16 mouse cellular contexts compared by ENCODE assay signal in genomic region chr1:193351583-193351982, GRCm38 (mm10). TPM values are rescaled to one million over a fixed set of nuclear protein-coding genes. Genes with fewer than 3 reads are reported as not detected.
DNase-seq lines count a peak whose midpoint lies in the region; ATAC-seq and TF ChIP-seq lines count a peak whose summit lies in the region.
"Had no signal": no experiment of that assay in that cellular context is flagged by ENCODE, and none has a peak within 500 bp of the region (broad histone marks: within the 10 kb centered on the region; RNA-seq: fewer than 3 reads in every experiment).

No protein-coding gene starts in this region.

- no peaks in the 10 kb centered on the region for H3K9me3 ChIP-seq in hindbrain, postnatal 0 days (ENCODE audit: low read length)
- no peaks in the 10 kb centered on the region for H3K9me3 ChIP-seq in hindbrain, embryonic 13.5 days
- H3K9me3 ChIP-seq: embryonic facial prominence, embryonic 15.5 days; forebrain, embryonic 15.5 days; limb, embryonic 10.5 days had no signal

- H3K36me3 ChIP-seq in hindbrain, postnatal 0 days (ENCODE audit: insufficient read depth, low read length), result peaks cover 28% of the 10 kb centered on the region
- H3K36me3 ChIP-seq in hindbrain, embryonic 13.5 days, result peaks cover 90% of the 10 kb centered on the region

- peak; percentile 32 to 45 for DNase-seq in adrenal gland, adult (ENCODE audit: inconsistent age in 2 of 2, low spot score in 1 of 2)
- DNase-seq in adrenal gland, adult 8-10 months, result no peak
- peak; percentile 32 for DNase-seq in hindbrain, postnatal 0 days (ENCODE audit: low spot score)
- peak; percentile 39 for DNase-seq in adrenal gland, postnatal 10 days
- peak; percentile 69 to 74 for DNase-seq in kidney, postnatal 25 days
- DNase-seq in ovary, adult 18-20 months (ENCODE audit: low spot score), result no peak
- DNase-seq in urinary bladder, adult 18-20 months (ENCODE audit: low spot score in 2 of 2), result no peak
- DNase-seq: heart, adult 2 months; heart, postnatal 36 days; thymus, adult 2 months had no signal

- no peak overlapping the region for H3K9ac ChIP-seq in hindbrain, postnatal 0 days (replicated peaks; ENCODE audit: low read length)
- no peak overlapping the region for H3K9ac ChIP-seq in hindbrain, embryonic 13.5 days
- H3K9ac ChIP-seq: embryonic facial prominence, embryonic 15.5 days; forebrain, embryonic 15.5 days had no signal

- H3K4me3 ChIP-seq in hindbrain, postnatal 0 days (ENCODE audit: low read length), result no peak overlapping the region
- H3K4me3 ChIP-seq in hindbrain, embryonic 13.5 days, result no peak overlapping the region
- H3K4me3 ChIP-seq: embryonic facial prominence, embryonic 15.5 days; forebrain, embryonic 15.5 days; heart, adult 2 months; limb, embryonic 10.5 days had no signal

- no peak overlapping the region for H3K27ac ChIP-seq in hindbrain, postnatal 0 days
- H3K27ac ChIP-seq in hindbrain, embryonic 13.5 days, result no peak overlapping the region
- H3K27ac ChIP-seq: embryonic facial prominence, embryonic 15.5 days; forebrain, embryonic 15.5 days; heart, adult 2 months; limb, embryonic 10.5 days had no signal

- 77% methylated on average over 3 of the region's 3 CpGs for WGBS in hindbrain, postnatal 0 days
- WGBS in hindbrain, embryonic 13.5 days, result 79% methylated on average over 3 of the region's 3 CpGs

- no peak for ATAC-seq in hindbrain, postnatal 0 days
- ATAC-seq in hindbrain, embryonic 13.5 days (ENCODE audit: low FRiP score), result no peak
- ATAC-seq: forebrain, embryonic 15.5 days; intestine, embryonic 16.5 days had no signal

- H3K4me1 ChIP-seq in hindbrain, postnatal 0 days (ENCODE audit: insufficient read depth, low read length), result no peaks in the 10 kb centered on the region
- no peaks in the 10 kb centered on the region for H3K4me1 ChIP-seq in hindbrain, embryonic 13.5 days (replicated peaks)
- H3K4me1 ChIP-seq: embryonic facial prominence, embryonic 15.5 days; forebrain, embryonic 15.5 days; limb, embryonic 10.5 days had no signal

- no peak overlapping the region for H3K4me2 ChIP-seq in hindbrain, postnatal 0 days (ENCODE audit: low read depth, low read length)
- H3K4me2 ChIP-seq in hindbrain, embryonic 13.5 days, result no peak overlapping the region
- H3K4me2 ChIP-seq: embryonic facial prominence, embryonic 15.5 days; forebrain, embryonic 15.5 days had no signal

- H3K27me3 ChIP-seq in hindbrain, postnatal 0 days (ENCODE audit: insufficient read depth, low read length), result no peaks in the 10 kb centered on the region
- H3K27me3 ChIP-seq in hindbrain, embryonic 13.5 days, result no peaks in the 10 kb centered on the region
- H3K27me3 ChIP-seq: embryonic facial prominence, embryonic 15.5 days; forebrain, embryonic 15.5 days had no signal

- no peak for TF ChIP-seq CTCF in hindbrain, postnatal 0 days (IDR thresholded peaks at IDR 0.05; ENCODE audit: low read depth)

RNA-seq across cellular contexts. Expression of gene Camk1g, which starts 18.5 kb away (rescaled TPM):
- total RNA-seq in adrenal gland, adult 8-10 months (2022), result under 1 TPM in 3 of 4 experiments, not detected in 1; 0.12 to 0.49 (median 0.35) TPM
- total RNA-seq in hindbrain, postnatal 0 days (2014; rRNA removed), result 32.9 and 34.6 TPM in 2 replicates
- 30.9 and 35.1 TPM in 2 replicates for polyA plus RNA-seq in hindbrain, postnatal 0 days (2015; fragmentation: Nextera tagmentation; extraction: Ambion mirVana)
- polyA plus RNA-seq in hindbrain, embryonic 13.5 days (2015; fragmentation: Nextera tagmentation; extraction: Ambion mirVana), result 31.7 and 35.5 TPM in 2 replicates
- total RNA-seq in adrenal gland, postnatal 10 days (2021), result 1 to 10 TPM in 1 of 2 experiments, under 1 TPM in 1; 0.69 to 1.0 TPM
- total RNA-seq: megakaryocyte, adult 5-6 weeks had no signal

Comparison
In these comparisons a context has a peak if more than half of its experiments do, and no peak if none do; other contexts are left out.
1. DNase-seq: peak in adrenal gland, adult (2 of 2), hindbrain, postnatal 0 days (single experiment), adrenal gland, postnatal 10 days (single experiment) and kidney, postnatal 25 days (2 of 2); none in adrenal gland, adult 8-10 months (single experiment), ovary, adult 18-20 months (single experiment) and urinary bladder, adult 18-20 months (0 of 2).
2. RNA of gene Camk1g, which starts 18.5 kb away (total RNA-seq): 32.9 to 34.6 TPM in hindbrain, postnatal 0 days; 0.69 to 1.0 TPM in adrenal gland, postnatal 10 days and 0.12 to 0.49 TPM in adrenal gland, adult 8-10 months; every median in the first group is over 10 times any median in the second.